Mouse (Mus musculus) embryonic facial prominence, embryonic 14.5 days (tissue): ENCODE data around the gene Rab20. TPM values are rescaled to one million over a fixed set of nuclear protein-coding genes. Genes with fewer than 3 reads are reported as not detected.

Experiments used
- ATAC-seq: fragments of 200-750 bp; cut with Nextera tagmentation; 2 replicates; pipeline ENCODE4 v1.8.0; 2017; ENCODE audit warnings: low read depth, moderate number of reproducible peaks, moderate TSS enrichment
- DNase-seq: peaks from one replicate; pipeline ENCODE4 v3.0.0-alpha.2; 2015; ENCODE audit warnings: low spot score
- H3K27ac ChIP-seq: fragments of 300-500 bp; sonication (generic); replicated peaks from 2 replicates; pipeline ENCODE4 v1.5.1; 2014; ENCODE audit warnings: low read depth, mild to moderate bottlenecking, low read length, moderate library complexity
- H3K27me3 ChIP-seq: fragments of 300-500 bp; sonication (generic); replicated peaks from 2 replicates; pipeline ENCODE4 v1.6.1; 2014; ENCODE audit warnings: low read length; ENCODE audit not compliant: control insufficient read depth, insufficient read depth
- H3K36me3 ChIP-seq: fragments of 300-500 bp; sonication (generic); 2 replicates; pipeline ENCODE4 v1.6.1; 2014; ENCODE audit warnings: low read length, mixed read lengths; ENCODE audit not compliant: control insufficient read depth, insufficient read depth
- H3K4me1 ChIP-seq: fragments of 300-500 bp; sonication (generic); 2 replicates; pipeline ENCODE4 v1.6.1; 2014; ENCODE audit warnings: antibody characterized with exemption, low read length; ENCODE audit not compliant: control insufficient read depth, insufficient read depth
- H3K4me2 ChIP-seq: fragments of 300-500 bp; sonication (generic); 2 replicates; pipeline ENCODE4 v1.6.1; 2014; ENCODE audit warnings: low read depth, mild to moderate bottlenecking, low read length, moderate library complexity, mixed read lengths
- H3K4me3 ChIP-seq: fragments of 300-500 bp; sonication (generic); 2 replicates; pipeline ENCODE4 v1.5.1; 2014; ENCODE audit warnings: low read depth, mild to moderate bottlenecking, low read length
- H3K9ac ChIP-seq: fragments of 300-500 bp; sonication (generic); 2 replicates; pipeline ENCODE4 v1.6.1; 2014; ENCODE audit warnings: low read depth, mild to moderate bottlenecking, low read length, moderate library complexity, mixed read lengths
- H3K9me3 ChIP-seq: fragments of 300-500 bp; sonication (generic); 2 replicates; pipeline ENCODE4 v1.6.1; 2016; ENCODE audit warnings: low read length; ENCODE audit not compliant: control insufficient read depth
- WGBS: fragments of 180-500 bp; shearing (Covaris S2); extraction: QIAGEN DNeasy Blood & Tissue Kit; methylation state at CpG from one replicate; pipeline ENCODE4 v1.1.7; 2014; 5-methylcytosine and 5-hydroxymethylcytosine counted together
- polyA plus RNA-seq: library from polyadenylated mRNA; unstranded; fragments of >200 nt; fragmentation: Nextera tagmentation; extraction: Ambion mirVana; gene quantifications from 2 replicates; pipeline ENCODE4 v1.2.1, GENCODE M21; 2014

The Rab20 gene
- polyA plus RNA-seq, 1 experiment from 2014 or later = 2.1 TPM

- WGBS = 21% methylated on average over 6 of the region's 6 CpGs
- Histone ChIP-seq H3K9ac (no peak overlapping the region), H3K27ac (peak overlapping the region; percentile 48; the same call in 1 of the 2 replicates), H3K9me3 (no peaks in the 10 kb centered on the region), H3K36me3 (peaks cover 37% of the 10 kb centered on the region), H3K4me2 (no peak overlapping the region), H3K27me3 (no peaks in the 10 kb centered on the region), H3K4me1 (no peaks in the 10 kb centered on the region), H3K4me3 (no peak overlapping the region)
- DNase-seq (peak; percentile 86), ATAC-seq (peak; percentile 87)
Observed at GRCm38 (mm10) chr8:11419232-11419631, 59.3 kb downstream of the Rab20 start.

GRCm38 (mm10) chr8:11417762-11418161 is 60.7 kb downstream of the Rab20 start:
- no peak overlapping the region for H3K27ac ChIP-seq
- DNase-seq (no peak), ATAC-seq (no peak)
- no peak overlapping the region for H3K9ac ChIP-seq
- no peak overlapping the region for H3K4me2 ChIP-seq
- WGBS = 72% methylated on average over 13 of the region's 13 CpGs
- H3K9me3 ChIP-seq = no peaks in the 10 kb centered on the region
- H3K27me3 ChIP-seq = no peaks in the 10 kb centered on the region
- H3K4me1 ChIP-seq = no peaks in the 10 kb centered on the region; the same call in 1 of the 2 replicates
- no peak overlapping the region for H3K4me3 ChIP-seq
- H3K36me3 ChIP-seq = peaks cover 30% of the 10 kb centered on the region; the same call in 1 of the 2 replicates

DNA sequence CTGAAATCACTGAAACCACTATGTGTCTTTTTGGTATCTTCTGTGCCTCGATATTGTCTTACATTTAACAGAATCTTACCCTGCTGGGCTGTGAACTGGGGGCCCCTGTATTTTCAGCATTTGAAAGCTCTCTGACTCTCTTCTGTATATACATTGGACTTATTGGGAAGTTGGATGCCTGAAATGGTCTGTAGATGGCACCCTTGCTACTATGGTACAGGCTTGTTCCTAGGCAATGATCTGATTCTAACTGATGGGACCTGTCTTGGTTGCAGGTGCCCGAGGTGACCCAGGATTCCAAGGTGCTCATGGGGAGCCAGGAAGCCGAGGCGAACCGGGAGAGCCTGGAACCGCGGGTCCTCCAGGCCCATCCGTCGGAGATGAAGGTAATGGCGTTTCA is 63.4 kb downstream of the Rab20 start:
- Histone ChIP-seq H3K4me2 (no peak overlapping the region), H3K27ac (no peak overlapping the region), H3K4me3 (no peak overlapping the region), H3K4me1 (peaks cover 14% of the 10 kb centered on the region), H3K36me3 (peaks cover 21% of the 10 kb centered on the region; the same call in 1 of the 2 replicates), H3K27me3 (no peaks in the 10 kb centered on the region), H3K9ac (no peak overlapping the region), H3K9me3 (no peaks in the 10 kb centered on the region)
- WGBS = 84% methylated on average over 10 of the region's 10 CpGs
- no peak for DNase-seq
- ATAC-seq = no peak

GRCm38 (mm10) chr8:11414304-11414703 is 64.2 kb downstream of the Rab20 start:
- Histone ChIP-seq H3K27me3 (no peaks in the 10 kb centered on the region), H3K4me1 (peaks cover 14% of the 10 kb centered on the region), H3K27ac (no peak overlapping the region), H3K4me2 (no peak overlapping the region), H3K4me3 (no peak overlapping the region), H3K9ac (no peak overlapping the region), H3K36me3 (peaks cover 28% of the 10 kb centered on the region; the same call in 1 of the 2 replicates), H3K9me3 (no peaks in the 10 kb centered on the region)
- ATAC-seq (no peak), DNase-seq (no peak)
- 46% methylated on average over 6 of the region's 8 CpGs for WGBS

GRCm38 (mm10) chr8:11412450-11412849 is 66.1 kb downstream of the Rab20 start:
- H3K4me2 ChIP-seq = no peak overlapping the region
- H3K36me3 ChIP-seq = peaks cover 43% of the 10 kb centered on the region
- no peak overlapping the region for H3K9ac ChIP-seq
- no peaks in the 10 kb centered on the region for H3K27me3 ChIP-seq
- peaks cover 14% of the 10 kb centered on the region for H3K4me1 ChIP-seq
- 33% methylated on average over 5 of the region's 5 CpGs for WGBS
- peak; percentile 55 for DNase-seq
- peak overlapping the region; percentile 72; the same call in 1 of the 2 replicates for H3K27ac ChIP-seq
- no peaks in the 10 kb centered on the region for H3K9me3 ChIP-seq
- ATAC-seq = 0 out of 2 replicates have a peak, but pooled peaks have one; percentile 5
- no peak overlapping the region for H3K4me3 ChIP-seq

- Histone ChIP-seq H3K36me3 (peaks cover 43% of the 10 kb centered on the region), H3K27me3 (no peaks in the 10 kb centered on the region), H3K9ac (no peak overlapping the region), H3K9me3 (no peaks in the 10 kb centered on the region), H3K4me3 (no peak overlapping the region), H3K4me1 (peaks cover 14% of the 10 kb centered on the region), H3K4me2 (no peak overlapping the region), H3K27ac (peak overlapping the region; percentile 72; the same call in 1 of the 2 replicates)
- 42% methylated on average over 12 of the region's 12 CpGs for WGBS
- peak; percentile 66; the same call in 1 of the 2 replicates for ATAC-seq
- peak; percentile 81 for DNase-seq
Observed at GRCm38 (mm10) chr8:11411504-11412124, 66.9 kb downstream of the Rab20 start.

DNA sequence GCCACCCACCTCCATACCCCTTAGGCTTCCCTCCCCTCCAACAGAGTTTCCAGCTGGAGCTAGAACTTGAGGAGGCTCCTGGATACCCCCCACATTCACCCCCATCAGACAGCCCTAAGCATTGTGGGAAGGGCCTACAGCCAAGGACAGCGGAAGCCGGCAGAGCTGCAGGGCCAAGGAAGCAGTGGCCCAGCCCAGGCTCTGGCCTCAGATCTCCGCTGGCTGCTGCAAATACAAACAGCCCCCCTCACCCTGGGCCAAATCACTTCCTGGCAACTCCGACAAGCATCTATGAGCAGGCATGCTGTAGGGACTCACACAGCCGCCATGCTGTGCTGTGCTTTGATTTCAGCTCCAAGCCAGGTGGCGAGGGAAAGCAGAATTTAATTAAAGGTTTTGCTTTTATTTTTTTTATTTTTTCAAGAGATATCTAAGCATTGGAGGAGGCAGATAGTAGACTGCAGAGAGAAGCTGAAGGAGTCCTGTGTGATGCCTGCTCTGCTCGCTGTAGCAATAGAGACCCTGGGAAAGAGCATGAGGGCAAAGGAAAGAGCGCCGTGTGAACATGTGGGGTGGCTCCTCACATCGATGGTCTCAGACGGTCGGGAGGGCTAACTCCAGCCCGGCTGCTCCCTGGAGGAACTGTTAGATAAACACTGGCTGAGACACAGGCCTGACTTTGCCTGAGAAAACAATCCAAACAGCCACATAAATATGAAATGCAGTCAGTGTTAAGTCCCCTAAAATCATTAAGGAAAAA is 72.6 kb downstream of the Rab20 start:
- no peak overlapping the region for H3K9ac ChIP-seq
- peak; percentile 77 for DNase-seq

DNA sequence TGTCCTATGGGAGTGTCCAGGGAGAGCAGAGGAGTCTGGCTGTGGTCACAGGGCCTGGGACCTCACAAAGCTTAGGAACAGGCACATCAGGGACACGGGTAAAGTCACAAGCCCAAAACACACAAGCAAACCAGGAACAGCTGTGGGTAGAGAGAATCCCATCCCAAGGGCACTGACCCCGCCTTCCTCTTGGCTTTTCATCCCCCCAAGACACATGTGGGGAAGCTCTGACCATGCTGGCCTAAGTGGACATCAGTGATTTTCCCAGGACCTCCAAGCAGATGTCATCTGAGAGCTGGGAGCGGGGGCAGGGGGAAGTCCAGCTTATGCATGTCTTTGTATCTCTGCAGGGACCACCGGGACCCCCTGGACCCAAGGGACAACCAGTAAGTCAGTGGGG is 73.9 kb downstream of the Rab20 start:
- no peak overlapping the region for H3K4me2 ChIP-seq
- DNase-seq (no peak), ATAC-seq (no peak)
- no peak overlapping the region; the same call in 1 of the 2 replicates for H3K27ac ChIP-seq
- peaks cover 45% of the 10 kb centered on the region for H3K36me3 ChIP-seq
- H3K9me3 ChIP-seq = no peaks in the 10 kb centered on the region
- 40% methylated on average over 4 of the region's 4 CpGs for WGBS
- no peak overlapping the region for H3K4me3 ChIP-seq
- peaks cover 12% of the 10 kb centered on the region for H3K4me1 ChIP-seq
- no peak overlapping the region for H3K9ac ChIP-seq
- H3K27me3 ChIP-seq = no peaks in the 10 kb centered on the region

More for the DNA sequence above, 72.6 kb downstream of the Rab20 start:
- H3K4me1 ChIP-seq = peaks cover 8% of the 10 kb centered on the region
- H3K36me3 ChIP-seq = peaks cover 56% of the 10 kb centered on the region
- ATAC-seq = peak; percentile 88
- WGBS = 35% methylated on average over 13 of the region's 13 CpGs
- H3K9me3 ChIP-seq = no peaks in the 10 kb centered on the region
- no peak overlapping the region for H3K4me3 ChIP-seq
- no peak overlapping the region for H3K4me2 ChIP-seq
- no peaks in the 10 kb centered on the region for H3K27me3 ChIP-seq
- H3K27ac ChIP-seq = peak overlapping the region; percentile 63; the same call in 1 of the 2 replicates
